Mouse (Mus musculus): ENCODE measurements at regions not wholly inside any gene's neighbourhood (a gene's known extent, or its start where the extent isn't known, plus 50 kb on each side); places are given as distances from the start of the nearest gene placed in this dataset.
A peak's percentile ranks its signal among the peaks of the same experiment; 100 is the strongest.

DNA sequence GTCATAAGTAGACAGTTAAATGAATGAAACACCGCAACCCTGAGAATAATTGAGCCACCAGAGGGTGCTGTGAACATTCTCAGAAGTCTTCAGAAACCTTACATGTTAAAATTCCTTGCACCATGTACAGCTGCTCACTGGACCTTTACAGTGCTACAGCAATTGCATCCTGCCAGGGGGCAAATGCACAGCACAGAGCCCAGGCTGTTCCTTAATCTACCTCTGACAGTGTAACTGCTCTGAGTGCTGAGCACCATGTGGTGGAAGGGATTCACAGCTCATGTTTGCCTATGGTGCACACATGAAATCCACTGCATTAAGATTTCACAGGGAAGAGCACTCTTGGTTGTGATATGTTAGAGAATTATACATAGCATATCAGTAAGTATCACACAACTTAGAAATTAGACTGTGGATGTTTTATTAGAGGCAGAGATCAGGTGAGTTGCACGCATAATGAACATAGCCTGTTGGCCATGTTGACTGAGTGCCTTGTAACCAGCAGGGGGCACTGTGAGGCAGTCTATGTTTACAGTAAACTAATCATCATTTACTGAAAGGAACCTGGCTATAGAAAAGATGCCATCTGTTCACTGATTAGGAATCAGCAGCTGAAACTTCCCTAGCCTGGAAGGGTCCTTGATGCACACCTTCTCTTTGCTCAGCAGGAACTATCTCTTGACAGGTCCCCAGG is 167.4 kb downstream of the Olfr164 start:
- ATAC-seq (ENCODE audit: low FRiP score), result no peak
- peak; percentile 18; the same call in 1 of the 2 replicates for TF ChIP-seq CTCF (IDR thresholded peaks at IDR 0.05)
- DNase-seq (ENCODE audit: low spot score), result peak; percentile 9
- no peaks in the 10 kb centered on the region for H3K36me3 ChIP-seq (ENCODE audit: insufficient read depth, low read length)
- H3K4me1 ChIP-seq (ENCODE audit: insufficient read depth, low read length), result no peaks in the 10 kb centered on the region
- H3K27ac ChIP-seq (ENCODE audit: low read depth, low read length), result no peak overlapping the region
- H3K9ac ChIP-seq (replicated peaks; ENCODE audit: low read length, poor library complexity, severe bottlenecking), result no peak overlapping the region
- no peak overlapping the region for H3K4me3 ChIP-seq (ENCODE audit: low read depth, low read length)
- 75% methylated on average over 2 of the region's 2 CpGs for WGBS
- H3K9me3 ChIP-seq (ENCODE audit: low read length), result no peaks in the 10 kb centered on the region
- no peaks in the 10 kb centered on the region for H3K27me3 ChIP-seq (ENCODE audit: insufficient read depth, low read length)
- no peak overlapping the region for H3K4me2 ChIP-seq (ENCODE audit: low read depth, low read length, poor library complexity, severe bottlenecking)
